Mouse (Mus musculus): ENCODE data around the gene Serpinb13.
A peak's percentile ranks its signal among the peaks of the same experiment; 100 is the strongest.
"Not testable (repeated sequence)": the region's sequence is repeated elsewhere in the genome, so short reads cannot be mapped to it uniquely, and the experiment has no call there.

The Serpinb13 gene

DNA sequence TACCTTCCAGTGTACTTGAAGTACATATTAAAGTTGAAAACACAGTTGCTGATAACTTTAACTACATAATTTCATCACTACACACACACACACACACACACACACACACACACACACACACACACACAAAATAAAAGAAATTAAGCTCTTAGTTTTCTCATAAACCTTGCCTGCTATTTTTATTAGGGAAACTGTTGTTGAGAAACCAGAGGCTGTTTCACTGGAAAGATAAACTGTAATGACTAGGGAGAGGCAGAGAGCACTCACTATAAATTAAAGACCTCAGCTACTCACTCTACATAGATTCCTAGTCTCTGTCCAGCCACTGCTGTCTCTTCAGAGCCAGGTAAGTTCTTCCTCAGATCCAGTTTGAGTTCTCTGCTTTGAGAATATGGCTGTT is at the start of gene Serpinb13:
TSS of gene Serpinb13 (plus strand) at position 301 of the 400 bp plus-strand sequence.
- DNase-seq (ENCODE audit: low spot score) = no peak

- DNase-seq (ENCODE audit: low spot score) = no peak
These were observed 48.8 kb upstream of the Serpinb13 start for GRCm38 (mm10) chr1:106931954-106932353.

GRCm38 (mm10) chr1:106933658-106934057 is 47.1 kb upstream of the Serpinb13 start:
- no peak for DNase-seq (ENCODE audit: low spot score)

DNA sequence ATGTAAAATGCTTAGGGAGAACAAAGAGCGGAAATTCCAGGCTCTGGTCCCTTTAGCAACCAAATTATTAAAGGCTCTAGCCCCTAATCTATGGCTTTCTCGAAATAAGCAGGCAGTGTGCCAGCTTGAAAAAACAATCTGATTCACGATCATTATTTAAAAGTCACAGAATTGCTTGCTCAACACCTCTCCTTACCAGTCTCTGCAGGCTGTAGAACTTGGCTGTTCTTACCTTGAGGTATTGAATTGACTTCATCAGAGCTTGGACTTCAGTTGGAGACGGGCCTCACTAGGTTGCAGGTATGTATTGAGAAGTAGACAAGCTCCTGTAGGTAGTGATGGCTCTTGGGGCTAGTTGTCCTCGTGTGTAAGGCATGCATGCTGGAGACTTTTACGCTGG is 46.5 kb upstream of the Serpinb13 start, which contains the start of gene Serpinb12:
TSS of gene Serpinb12 (plus strand) at position 185 of the 400 bp plus-strand sequence.
- DNase-seq (ENCODE audit: low spot score) = no peak

GRCm38 (mm10) chr1:106947217-106947616 is 33.6 kb upstream of the Serpinb13 start:
- no peak for DNase-seq (ENCODE audit: low spot score)

GRCm38 (mm10) chr1:106959981-106960380 is 20.8 kb upstream of the Serpinb13 start:
- no peak for DNase-seq (ENCODE audit: low spot score)

DNA sequence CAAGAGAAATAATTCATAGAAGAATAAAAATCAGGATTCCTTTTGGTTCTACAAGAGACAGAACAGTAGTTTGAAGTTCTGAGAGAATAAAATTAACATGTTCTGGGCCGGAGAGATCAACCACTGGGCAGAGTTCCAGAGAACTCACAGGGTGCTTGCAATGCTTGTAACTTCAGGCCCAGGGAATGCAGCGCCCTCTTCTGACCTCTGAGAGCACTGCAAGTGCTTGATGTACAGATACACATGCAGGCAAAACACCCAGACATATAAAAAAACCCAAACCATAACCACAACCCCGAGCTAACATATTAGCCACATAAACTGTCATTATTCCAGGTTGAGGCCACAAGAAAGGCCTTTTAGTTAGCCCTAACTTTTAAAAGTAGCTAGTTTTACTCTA is 19.8 kb upstream of the Serpinb13 start:
- DNase-seq (ENCODE audit: low spot score) = no peak

GRCm38 (mm10) chr1:106983092-106983491 is 2.3 kb downstream of the Serpinb13 start:
- DNase-seq (ENCODE audit: low spot score) = no peak

DNA sequence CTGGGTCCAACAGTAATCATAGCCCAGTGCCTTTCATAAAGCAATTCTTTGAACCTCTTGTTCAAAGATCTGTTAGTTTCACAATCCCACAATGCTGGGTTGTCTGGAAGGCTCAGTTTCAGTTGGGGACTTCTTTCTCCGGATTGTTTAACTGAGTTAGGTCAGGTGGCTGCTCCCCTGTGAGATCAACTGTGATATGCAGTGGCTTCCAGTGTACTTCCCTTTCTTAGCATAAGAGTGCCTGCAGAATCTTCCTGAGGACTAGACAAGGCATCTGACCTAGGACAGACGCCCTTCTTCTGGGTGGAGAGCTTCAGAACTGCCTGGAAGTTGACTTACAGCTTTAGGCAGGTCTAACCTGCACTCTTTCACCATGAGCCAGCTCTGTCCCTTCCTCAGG is 3.1 kb downstream of the Serpinb13 start:
- DNase-seq (ENCODE audit: low spot score) = no peak

- DNase-seq (ENCODE audit: low spot score) = no peak
These were observed 19.6 kb downstream of the Serpinb13 start for GRCm38 (mm10) chr1:107000424-107000823.

- no peak for DNase-seq (ENCODE audit: low spot score)
These were observed 21.0 kb downstream of the Serpinb13 start for GRCm38 (mm10) chr1:107001754-107002153.

- no peak for DNase-seq (ENCODE audit: low spot score)
These were observed 25.5 kb downstream of the Serpinb13 start for GRCm38 (mm10) chr1:107006316-107006715.

- DNase-seq (ENCODE audit: low spot score) = peak; percentile 23
These were observed 33.7 kb downstream of the Serpinb13 start for GRCm38 (mm10) chr1:107014530-107014929.

- DNase-seq (ENCODE audit: low spot score) = no peak
These were observed 34.4 kb downstream of the Serpinb13 start for GRCm38 (mm10) chr1:107015210-107015609.

- DNase-seq (ENCODE audit: low spot score) = no peak
These were observed 45.1 kb downstream of the Serpinb13 start for GRCm38 (mm10) chr1:107025886-107026285.

DNA sequence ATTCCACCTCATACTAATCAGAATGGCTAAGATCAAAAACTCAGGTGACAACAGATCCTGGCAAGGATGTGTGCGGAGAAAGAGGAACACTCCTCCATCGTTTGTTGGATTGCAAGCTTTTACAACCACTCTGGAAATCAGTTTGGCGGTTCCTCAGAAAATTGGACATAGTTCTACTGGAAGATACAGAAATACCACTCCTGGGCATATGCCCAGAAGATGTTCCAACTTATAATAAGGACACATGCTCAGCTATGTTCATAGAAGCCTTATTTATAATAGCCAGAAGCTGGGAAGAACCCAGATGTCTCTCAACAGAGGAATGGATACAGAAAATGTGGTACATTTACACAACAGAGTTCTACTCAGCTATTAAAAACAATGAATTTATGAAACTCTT is 53.5 kb downstream of the Serpinb13 start:
- DNase-seq (ENCODE audit: low spot score) = not testable (repeated sequence)
